Mouse (Mus musculus) MEL (cell line): ENCODE results near the gene Fam196b. TPM values are rescaled to one million over a fixed set of nuclear protein-coding genes. Genes with fewer than 3 reads are reported as not detected.

Source experiments
- DNase-seq: peaks from one replicate; pipeline ENCODE4 v3.0.0; 2011; ENCODE audit warnings: low read depth, low spot score
- H3K27ac ChIP-seq: 2 replicates; pipeline ENCODE4 v1.5.1; 2012; ENCODE audit warnings: low read depth, mild to moderate bottlenecking, control low read depth, low read length, moderate library complexity; ENCODE audit not compliant: control insufficient read depth
- H3K27me3 ChIP-seq, 2 experiments: fragments of 150-350 bp in 1 of 2; sonication (generic) in 1 of 2; 2 replicates each; pipeline ENCODE4 v1.6.1; 2012; ENCODE audit warnings: low read length in 2 of 2, mild to moderate bottlenecking in 2 of 2, improper control_type of control experiment in 1 of 2, moderate library complexity in 1 of 2; ENCODE audit not compliant: insufficient read depth in 2 of 2, control insufficient read depth in 1 of 2
- H3K36me3 ChIP-seq, 2 experiments: 2 replicates each; pipeline ENCODE4 v1.6.1; 2012 to 2014; ENCODE audit warnings: low read length in 2 of 2, improper control_type of control experiment in 1 of 2, inconsistent platforms in 1 of 2, mild to moderate bottlenecking in 1 of 2; ENCODE audit not compliant: insufficient read depth in 2 of 2, control insufficient read depth in 1 of 2
- H3K4me1 ChIP-seq, 2 experiments: fragments of 150-350 bp in 1 of 2; sonication (generic) in 1 of 2; 2 replicates each; pipeline ENCODE4 v1.6.1; 2012; ENCODE audit warnings: low read length in 2 of 2, improper control_type of control experiment in 1 of 2, mild to moderate bottlenecking in 1 of 2; ENCODE audit not compliant: insufficient read depth in 2 of 2, control insufficient read depth in 1 of 2
- H3K4me3 ChIP-seq, 2 experiments: fragments of 150-350 bp in 1 of 2; sonication (generic) in 1 of 2; 2 replicates each; pipeline ENCODE4 v1.5.1; 2012; ENCODE audit warnings: low read depth in 2 of 2, low read length in 2 of 2, mild to moderate bottlenecking in 2 of 2, moderate library complexity in 2 of 2, control low read depth in 1 of 2, improper control_type of control experiment in 1 of 2; ENCODE audit not compliant: control insufficient read depth in 1 of 2, insufficient read depth in 1 of 2
- H3K79me2 ChIP-seq: 2 replicates; pipeline ENCODE4 v1.6.1; 2012; ENCODE audit warnings: mild to moderate bottlenecking, low read length, moderate library complexity; ENCODE audit not compliant: control insufficient read depth, poor library complexity, insufficient read depth
- H3K9ac ChIP-seq: 2 replicates; pipeline ENCODE4 v1.6.1; 2012; ENCODE audit warnings: low read depth, mild to moderate bottlenecking, control low read depth, low read length, moderate library complexity; ENCODE audit not compliant: control insufficient read depth, poor library complexity, severe bottlenecking
- H3K9me3 ChIP-seq: fragments of 150-350 bp; sonication (generic); replicated peaks from 2 replicates; pipeline ENCODE4 v1.6.1; 2012; ENCODE audit warnings: mild to moderate bottlenecking, low read length, improper control_type of control experiment, moderate library complexity; ENCODE audit not compliant: insufficient read depth
- ETS1 ChIP-seq: IDR thresholded peaks from 2 replicates; pipeline ENCODE4 v1.6.1; 2012; ENCODE audit warnings: low read depth, mild to moderate bottlenecking, inconsistent platforms, low read length, improper control_type of control experiment, moderate library complexity
- GABPA ChIP-seq: IDR thresholded peaks from 2 replicates; pipeline ENCODE4 v1.6.1; 2012; ENCODE audit warnings: low read depth, mild to moderate bottlenecking, inconsistent platforms, low read length, improper control_type of control experiment, moderate library complexity
- GATA1 ChIP-seq: IDR thresholded peaks from 2 replicates; pipeline ENCODE4 v1.6.1; 2011; ENCODE audit warnings: low read depth, low read length, improper control_type of control experiment
- JUND ChIP-seq: IDR thresholded peaks from 2 replicates; pipeline ENCODE4 v1.6.1; 2011; ENCODE audit warnings: low read depth, mild to moderate bottlenecking, improper control_type of control experiment, low read length
- MYB ChIP-seq: IDR thresholded peaks from 2 replicates; pipeline ENCODE4 v1.6.1; 2011; ENCODE audit warnings: mild to moderate bottlenecking, low read depth, low read length, improper control_type of control experiment
- NELFE ChIP-seq: IDR thresholded peaks from 2 replicates; pipeline ENCODE4 v1.6.1; 2011; ENCODE audit warnings: low read depth, low read length, improper control_type of control experiment
- NRF1 ChIP-seq: IDR thresholded peaks from 2 replicates; pipeline ENCODE4 v1.6.1; 2014; ENCODE audit warnings: low read depth, mild to moderate bottlenecking, inconsistent platforms, low read length, improper control_type of control experiment, moderate library complexity; ENCODE audit not compliant: poor library complexity, insufficient read depth, severe bottlenecking
- POLR2A ChIP-seq, 2 experiments: IDR thresholded peaks; 2 replicates each; pipeline ENCODE4 v1.6.1; 2011 to 2012; ENCODE audit warnings: low read length in 2 of 2, mild to moderate bottlenecking in 2 of 2, control low read depth in 1 of 2, improper control_type of control experiment in 1 of 2, low read depth in 1 of 2, moderate library complexity in 1 of 2; ENCODE audit not compliant: control insufficient read depth in 1 of 2, insufficient read depth in 1 of 2, poor library complexity in 1 of 2
- POLR2AphosphoS5 ChIP-seq: IDR thresholded peaks from 2 replicates; pipeline ENCODE4 v1.6.1; 2012; ENCODE audit warnings: low read depth, borderline replicate concordance, mild to moderate bottlenecking, inconsistent platforms, low read length, moderate library complexity, mixed read lengths
- TAL1 ChIP-seq: IDR thresholded peaks from 2 replicates; pipeline ENCODE4 v1.6.1; 2012; ENCODE audit warnings: mild to moderate bottlenecking, inconsistent platforms, low read length, moderate library complexity, mixed read lengths
- UBTF ChIP-seq: IDR thresholded peaks from 2 replicates; pipeline ENCODE4 v1.6.1; 2012; ENCODE audit warnings: low read depth, mild to moderate bottlenecking, inconsistent platforms, low read length, improper control_type of control experiment, moderate library complexity, borderline replicate concordance; ENCODE audit not compliant: insufficient read depth
- USF2 ChIP-seq, 2 experiments: IDR thresholded peaks; 2 replicates each; pipeline ENCODE4 v1.6.1; 2011 to 2012; ENCODE audit warnings: improper control_type of control experiment in 2 of 2, low read length in 2 of 2, borderline replicate concordance in 1 of 2, inconsistent platforms in 1 of 2, low read depth in 1 of 2, mild to moderate bottlenecking in 1 of 2; ENCODE audit not compliant: insufficient read depth in 1 of 2
- polyA plus RNA-seq, 2 experiments: library from polyadenylated mRNA; stranded (reverse) in 1 of 2; unstranded in 1 of 2; fragments of >175 nt in 1 of 2; fragments of >200 nt in 1 of 2; gene quantifications; 2 replicates each; pipeline versions ENCODE4 v1.2.1 to v1.2.4; 2012; ENCODE audit warnings: low replicate concordance in 2 of 2, low read depth in 1 of 2; ENCODE audit not compliant: insufficient read length in 2 of 2, insufficient read depth in 1 of 2, missing spikeins in 1 of 2
- total RNA-seq: library from RNA; depleted of rRNA; stranded (reverse); fragments of 300-350 nt; gene quantifications from 2 replicates; pipeline ENCODE4 v1.2.3, GENCODE M21; 2012

Gene Fam196b
- total and polyA plus RNA-seq, 3 experiments: 0.10 to 0.23 TPM; not detected in 1

DNA sequence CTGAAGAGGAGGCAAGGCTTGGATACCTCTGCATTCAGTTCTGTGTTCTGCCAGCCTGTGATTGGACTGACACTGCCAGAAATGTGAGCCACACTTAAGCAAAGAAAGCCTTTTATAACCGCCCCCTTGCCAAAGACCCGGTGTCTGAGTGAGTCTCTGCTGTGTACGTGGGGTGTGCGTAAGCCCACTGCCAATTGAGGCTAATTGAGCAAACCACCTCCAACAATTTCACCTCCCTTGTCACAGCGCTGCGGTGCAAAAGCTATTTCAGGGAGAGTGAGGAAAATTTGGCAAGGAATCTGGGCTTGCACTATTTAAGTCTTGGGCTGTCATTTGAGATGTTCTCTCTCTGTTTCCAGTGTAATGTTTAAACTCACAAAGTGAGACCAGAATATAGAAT lies 106.4 kb downstream of the Fam196b start:
- TF ChIP-seq MYB (no peak), TAL1 (no peak), USF2 (IDR thresholded peaks at IDR 0.05; ENCODE audit: borderline replicate concordance in 1 of 2, insufficient read depth in 1 of 2, low read depth in 1 of 2, low read length in 2 of 2) (no peak), GATA1 (no peak), ETS1 (no peak), NRF1 (no peak), NELFE (no peak)
- TF ChIP-seq, all 39 proteins: peak for 0
- H3K27me3 ChIP-seq: no peaks in the 10 kb centered on the region

DNA sequence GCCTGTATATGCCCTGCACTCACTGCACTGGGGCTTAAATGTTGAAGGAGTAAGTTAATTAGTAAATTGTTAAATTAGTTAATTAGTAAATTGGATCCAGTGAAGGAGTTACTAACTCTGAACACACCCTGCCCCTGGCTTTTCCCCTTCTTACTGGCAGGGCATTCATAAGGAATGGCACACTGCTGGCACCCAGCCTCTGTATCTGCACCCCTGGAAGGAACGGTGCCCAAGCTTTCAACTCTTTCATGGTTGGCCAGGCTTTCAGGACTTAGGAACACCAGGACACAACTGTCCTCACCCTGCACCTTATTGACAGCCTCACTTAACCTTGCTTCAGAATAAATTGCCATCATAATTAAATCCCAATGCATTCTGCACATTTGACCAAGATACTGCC lies 109.9 kb downstream of the Fam196b start:
- Histone ChIP-seq H3K4me1 (no peaks in the 10 kb centered on the region), H3K9ac (no peak overlapping the region), H3K4me3 (no peak overlapping the region), H3K36me3 (peaks cover 0 to 5% of the 10 kb centered on the region in 2 experiments; a peak in 1 of 4 replicates), H3K27ac (no peak overlapping the region), H3K9me3 (no peaks in the 10 kb centered on the region; the same call in 1 of the 2 replicates), H3K27me3 (no peaks in the 10 kb centered on the region), H3K79me2 (no peaks in the 10 kb centered on the region)
- TF ChIP-seq UBTF: no peak
- TF ChIP-seq POLR2A (IDR thresholded peaks at IDR 0.05; ENCODE audit: control insufficient read depth in 1 of 2, insufficient read depth in 1 of 2, low read depth in 1 of 2, low read length in 2 of 2, poor library complexity in 1 of 2): no peak
- TF ChIP-seq POLR2AphosphoS5: no peak
- DNase-seq: no peak

More for the DNA sequence above, 106.4 kb downstream of the Fam196b start:
- Histone ChIP-seq H3K4me3 (no peak overlapping the region), H3K9me3 (no peaks in the 10 kb centered on the region), H3K36me3 (peaks cover 0 to 8% of the 10 kb centered on the region in 2 experiments; a peak in 2 of 4 replicates), H3K27ac (no peak overlapping the region), H3K4me1 (no peaks in the 10 kb centered on the region), H3K9ac (no peak overlapping the region), H3K79me2 (no peaks in the 10 kb centered on the region)
- no peak for DNase-seq

DNA sequence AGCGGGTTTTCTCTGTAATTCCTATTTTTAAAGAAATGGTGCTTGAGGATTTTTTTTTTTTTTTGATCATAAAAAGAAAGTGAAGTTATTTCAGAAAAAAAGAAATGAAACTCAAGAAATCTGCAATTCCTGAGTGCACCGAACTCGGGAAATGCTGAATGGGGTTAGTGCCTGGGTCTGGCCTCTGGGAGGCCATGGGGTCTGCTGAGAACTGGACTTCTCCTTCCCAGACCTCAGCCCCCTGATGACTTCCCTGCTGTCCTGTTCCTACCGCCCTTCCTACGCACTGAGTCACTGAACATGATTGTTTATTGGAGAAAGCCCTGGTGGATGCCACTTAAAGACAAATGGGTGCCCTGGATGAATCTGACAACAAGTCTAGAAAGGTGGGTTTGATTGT lies 112.6 kb downstream of the Fam196b start:
- no peaks in the 10 kb centered on the region; the same call in 1 of the 2 replicates for H3K9me3 ChIP-seq
- H3K9ac ChIP-seq: no peak overlapping the region
- no peaks in the 10 kb centered on the region for H3K4me1 ChIP-seq
- H3K27me3 ChIP-seq: no peaks in the 10 kb centered on the region
- no peak for DNase-seq
- no peak overlapping the region for H3K4me3 ChIP-seq
- no peak overlapping the region for H3K27ac ChIP-seq
- H3K36me3 ChIP-seq: peaks cover 0 to 2% of the 10 kb centered on the region in 2 experiments; a peak in 2 of 4 replicates
- TF ChIP-seq GABPA: no peak
- TF ChIP-seq JUND: no peak
- TF ChIP-seq, all 39 proteins: peak for 0
- H3K79me2 ChIP-seq: no peaks in the 10 kb centered on the region
